Comparison of ENCODE assay signal across 19 mouse cellular contexts in the genomic region with DNA sequence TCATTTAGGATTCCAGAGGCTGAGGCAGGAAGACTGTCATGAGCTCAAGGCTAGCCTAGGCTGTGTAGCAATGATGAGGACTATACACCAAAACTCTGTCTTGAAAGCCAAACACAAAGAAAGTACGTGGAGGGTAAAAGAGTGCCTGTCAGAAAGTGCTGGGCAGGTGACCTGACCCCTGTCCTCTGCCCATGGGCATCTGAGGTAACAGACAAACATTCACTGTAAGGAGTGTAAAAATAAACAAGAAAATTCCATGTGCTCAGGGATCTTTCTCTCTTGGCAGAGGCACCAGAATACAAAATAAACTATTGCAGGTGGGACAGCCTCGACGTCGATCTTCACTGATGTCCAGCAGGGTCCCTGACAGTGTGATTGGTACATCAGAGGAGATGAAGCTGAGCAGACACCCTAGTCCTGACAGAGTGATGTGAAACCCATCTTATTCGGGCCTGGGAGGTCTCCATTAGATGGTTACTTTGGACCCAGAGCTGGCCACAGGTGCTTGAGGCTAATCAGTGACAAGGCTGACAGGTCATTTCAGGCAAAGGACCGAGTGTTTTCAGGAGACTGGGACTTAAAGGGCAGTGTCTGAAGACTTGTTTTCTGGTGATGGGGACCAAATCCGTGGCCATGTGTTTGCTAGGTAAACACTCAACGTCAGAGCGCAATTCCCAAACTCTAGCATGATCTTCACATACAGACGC.
DNase-seq lines count a peak whose midpoint lies in the region; ATAC-seq and TF ChIP-seq lines count a peak whose summit lies in the region.
"Had no signal": no experiment of that assay in that cellular context is flagged by ENCODE, and none has a peak within 500 bp of the region (broad histone marks: within the 10 kb centered on the region; RNA-seq: fewer than 3 reads in every experiment).

No protein-coding gene starts in this region.

- no peaks in the 10 kb centered on the region for H3K27me3 ChIP-seq in kidney, adult 2 months (replicated peaks; ENCODE audit: control insufficient read depth, insufficient read depth, low read length)
- H3K27me3 ChIP-seq in embryonic facial prominence, embryonic 10.5 days (replicated peaks; ENCODE audit: low read depth, poor library complexity, severe bottlenecking) = no peaks in the 10 kb centered on the region
- no peaks in the 10 kb centered on the region for H3K27me3 ChIP-seq in embryonic facial prominence, embryonic 13.5 days
- H3K27me3 ChIP-seq: embryonic facial prominence, embryonic 15.5 days; heart, embryonic 15.5 days; hindbrain, embryonic 13.5 days had no signal

- H3K4me3 ChIP-seq in kidney, adult 2 months (ENCODE audit: insufficient read depth, low read depth, low read length) = no peak overlapping the region
- no peak overlapping the region for H3K4me3 ChIP-seq in embryonic facial prominence, embryonic 10.5 days
- H3K4me3 ChIP-seq in embryonic facial prominence, embryonic 13.5 days = no peak overlapping the region
- H3K4me3 ChIP-seq: embryonic facial prominence, embryonic 15.5 days; erythroblast, embryonic 14.5 days; forebrain, embryonic 10.5 days; gastrocnemius, adult 2 months; heart, embryonic 15.5 days; hindbrain, embryonic 13.5 days had no signal

- WGBS in kidney, adult 2 months = 62% methylated on average over 10 of the region's 10 CpGs
- WGBS in embryonic facial prominence, embryonic 10.5 days = 76% methylated on average over 10 of the region's 10 CpGs
- 84% methylated on average over 10 of the region's 10 CpGs for WGBS in embryonic facial prominence, embryonic 13.5 days

- H3K27ac ChIP-seq in kidney, adult 2 months (ENCODE audit: insufficient read depth, low read depth, low read length) = peak overlapping the region; percentile 78
- H3K27ac ChIP-seq in embryonic facial prominence, embryonic 10.5 days (replicated peaks) = 0 out of 2 replicates have a peak overlapping the region, but pooled peaks have one; percentile 0
- H3K27ac ChIP-seq in embryonic facial prominence, embryonic 13.5 days = peak overlapping the region; percentile 80; the same call in 1 of the 2 replicates
- H3K27ac ChIP-seq: forebrain, embryonic 10.5 days; heart, embryonic 15.5 days; hindbrain, embryonic 13.5 days had no signal

- peaks cover 30% of the 10 kb centered on the region for H3K4me1 ChIP-seq in kidney, adult 2 months (ENCODE audit: control insufficient read depth, insufficient read depth, low read length)
- peaks cover 58% of the 10 kb centered on the region for H3K4me1 ChIP-seq in embryonic facial prominence, embryonic 10.5 days
- peaks cover 57% of the 10 kb centered on the region for H3K4me1 ChIP-seq in embryonic facial prominence, embryonic 13.5 days

- peak; percentile 85 for DNase-seq in kidney, adult 2 months
- DNase-seq in kidney, postnatal 4 days = no peak
- DNase-seq in embryonic facial prominence, embryonic 10.5 days (ENCODE audit: low spot score) = no peak
- DNase-seq in kidney, postnatal 25 days = peak; percentile 51 to 67
- DNase-seq in lung, postnatal 10 days = no peak
- no peak for DNase-seq in layer of hippocampus, adult 18-20 months (ENCODE audit: low spot score in 2 of 2)
- DNase-seq: cerebellum, adult 18-20 months; cerebellum, adult 9-11 months; cerebellum, postnatal 36 days; gastrocnemius, adult 2 months; gastrocnemius, postnatal 25 days; heart, postnatal 14 days had no signal

- no peaks in the 10 kb centered on the region for H3K9me3 ChIP-seq in embryonic facial prominence, embryonic 10.5 days
- H3K9me3 ChIP-seq in embryonic facial prominence, embryonic 13.5 days = no peaks in the 10 kb centered on the region
- H3K9me3 ChIP-seq: embryonic facial prominence, embryonic 15.5 days; forebrain, embryonic 10.5 days; heart, embryonic 15.5 days; hindbrain, embryonic 13.5 days had no signal

- TF ChIP-seq CTCF in kidney, adult 2 months (conservative IDR thresholded peaks at IDR 0.05; ENCODE audit: insufficient read depth, insufficient read length, low read depth, low read length) = no peak

- H3K36me3 ChIP-seq in kidney, adult 2 months (ENCODE audit: control insufficient read depth, insufficient read depth, low read length) = no peaks in the 10 kb centered on the region
- H3K36me3 ChIP-seq in embryonic facial prominence, embryonic 10.5 days (replicated peaks) = no peaks in the 10 kb centered on the region
- no peaks in the 10 kb centered on the region for H3K36me3 ChIP-seq in embryonic facial prominence, embryonic 13.5 days
- H3K36me3 ChIP-seq: embryonic facial prominence, embryonic 15.5 days; forebrain, embryonic 10.5 days; heart, embryonic 15.5 days; hindbrain, embryonic 13.5 days had no signal

- no peak overlapping the region for H3K9ac ChIP-seq in embryonic facial prominence, embryonic 13.5 days
- H3K9ac ChIP-seq: embryonic facial prominence, embryonic 15.5 days; heart, embryonic 15.5 days; hindbrain, embryonic 13.5 days had no signal

- H3K4me2 ChIP-seq in embryonic facial prominence, embryonic 13.5 days = no peak overlapping the region
- H3K4me2 ChIP-seq: embryonic facial prominence, embryonic 15.5 days; heart, embryonic 15.5 days; hindbrain, embryonic 13.5 days had no signal

- no peak for TF ChIP-seq POLR2A in kidney, adult 2 months (IDR thresholded peaks at IDR 0.05; ENCODE audit: low read depth, low read length)

- ATAC-seq in embryonic facial prominence, embryonic 13.5 days (ENCODE audit: insufficient number of reproducible peaks, insufficient read depth, low FRiP score, low TSS enrichment, low read depth) = no peak
- ATAC-seq: forebrain, embryonic 14.5 days had no signal

Comparison
In these comparisons a context has a peak if more than half of its experiments do, and no peak if none do; other contexts are left out.
1. DNase-seq: peak in kidney, adult 2 months (single experiment) and kidney, postnatal 25 days (2 of 2); none in kidney, postnatal 4 days (0 of 2), embryonic facial prominence, embryonic 10.5 days (single experiment), lung, postnatal 10 days (single experiment) and layer of hippocampus, adult 18-20 months (0 of 2).
2. H3K27ac ChIP-seq: peak in every context shown above with its lines; median percentile 80 in embryonic facial prominence, embryonic 13.5 days; 78 in kidney, adult 2 months; 0 in embryonic facial prominence, embryonic 10.5 days.